Mouse (Mus musculus): ENCODE results near the gene Tcfl5.

- TF ChIP-seq POLR2A (IDR thresholded peaks at IDR 0.05; ENCODE audit: insufficient read depth, low read depth, low read length) (no peak), CTCF (IDR thresholded peaks at IDR 0.05; ENCODE audit: insufficient read depth, low read depth, low read length) (no peak)
These were observed 61.5 kb downstream of the Tcfl5 start, which contains the start of gene Mrgbp for GRCm38 (mm10) chr2:180581002-180581401.

All from olfactory bulb, adult 2 months (tissue).